Mouse (Mus musculus): ENCODE measurements around the gene Agbl5.

Gene Agbl5

GRCm38 (mm10) chr5:30887858-30888336 lies 597 bp upstream of the Agbl5 start:
- DNase-seq (ENCODE audit: low read depth), result peak; percentile 90

GRCm38 (mm10) chr5:30889088-30889754 lies 727 bp downstream of the Agbl5 start:
- DNase-seq (ENCODE audit: low read depth), result no peak

GRCm38 (mm10) chr5:30890375-30890774 lies 1.9 kb downstream of the Agbl5 start:
- DNase-seq (ENCODE audit: low read depth), result no peak

DNA sequence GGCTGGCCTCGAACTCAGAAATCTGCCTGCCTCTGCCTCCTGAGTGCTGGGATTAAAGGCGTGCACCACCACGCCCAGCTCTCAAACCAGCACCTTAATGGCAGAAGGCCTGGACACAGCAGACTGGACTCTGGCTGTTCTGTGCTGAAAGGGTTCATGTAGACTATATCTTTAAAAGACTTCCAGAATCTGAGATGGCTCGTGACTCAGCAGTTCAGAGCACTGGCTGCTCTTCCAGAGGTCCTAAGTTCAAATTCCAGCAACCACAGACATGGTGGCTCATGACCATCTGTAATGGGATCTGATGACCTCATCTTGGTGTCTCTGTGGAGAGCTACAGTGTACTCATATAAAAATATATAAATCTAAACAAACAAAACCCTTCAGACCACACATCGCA lies 13.4 kb downstream of the Agbl5 start:
- no peak for DNase-seq (ENCODE audit: low read depth)

GRCm38 (mm10) chr5:30907413-30908059 lies 19.0 kb downstream of the Agbl5 start, which contains the start of gene Ost4:
Ost4 (minus strand) TSS chr5:30907788.
- peak; percentile 94 for DNase-seq (ENCODE audit: low read depth)

GRCm38 (mm10) chr5:30908426-30909299 lies 20.2 kb downstream of the Agbl5 start:
- DNase-seq (ENCODE audit: low read depth), result no peak

- no peak for DNase-seq (ENCODE audit: low read depth)
Observed at GRCm38 (mm10) chr5:30909300-30909659, 20.8 kb downstream of the Agbl5 start.

GRCm38 (mm10) chr5:30909863-30910262 lies 21.4 kb downstream of the Agbl5 start:
- DNase-seq (ENCODE audit: low read depth), result no peak

- DNase-seq (ENCODE audit: low read depth), result no peak
Observed at GRCm38 (mm10) chr5:30910481-30910880, 22.0 kb downstream of the Agbl5 start.

DNA sequence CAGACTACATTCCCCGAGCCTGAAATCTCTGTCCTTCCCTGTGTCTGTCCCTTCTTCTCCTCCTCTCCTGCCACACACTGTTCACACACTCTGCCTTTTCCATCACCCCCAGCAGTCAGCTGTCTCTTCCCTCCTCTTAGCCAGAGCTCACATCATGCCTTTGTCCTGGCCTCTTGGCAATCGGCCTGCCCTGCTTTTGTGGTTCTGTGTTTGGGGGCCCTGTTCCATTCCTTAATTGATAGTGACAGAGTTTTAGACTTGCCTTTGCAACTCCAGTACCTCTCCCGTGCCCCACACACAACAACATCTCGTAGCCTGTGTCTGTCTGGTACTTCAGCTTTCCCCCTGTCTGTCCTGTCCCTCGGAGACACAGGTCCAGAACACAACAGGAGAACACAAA lies 23.7 kb downstream of the Agbl5 start:
- DNase-seq (ENCODE audit: low read depth), result no peak

GRCm38 (mm10) chr5:30913060-30913841 lies 24.8 kb downstream of the Agbl5 start, which contains the start of gene Emilin1:
Emilin1 (plus strand) TSS chr5:30913402.
- DNase-seq (ENCODE audit: low read depth), result no peak

GRCm38 (mm10) chr5:30914101-30914635 lies 25.7 kb downstream of the Agbl5 start:
- no peak for DNase-seq (ENCODE audit: low read depth)

GRCm38 (mm10) chr5:30914849-30915248 lies 26.4 kb downstream of the Agbl5 start:
- DNase-seq (ENCODE audit: low read depth), result no peak

GRCm38 (mm10) chr5:30915456-30915855 lies 27.0 kb downstream of the Agbl5 start:
- DNase-seq (ENCODE audit: low read depth), result no peak

DNA sequence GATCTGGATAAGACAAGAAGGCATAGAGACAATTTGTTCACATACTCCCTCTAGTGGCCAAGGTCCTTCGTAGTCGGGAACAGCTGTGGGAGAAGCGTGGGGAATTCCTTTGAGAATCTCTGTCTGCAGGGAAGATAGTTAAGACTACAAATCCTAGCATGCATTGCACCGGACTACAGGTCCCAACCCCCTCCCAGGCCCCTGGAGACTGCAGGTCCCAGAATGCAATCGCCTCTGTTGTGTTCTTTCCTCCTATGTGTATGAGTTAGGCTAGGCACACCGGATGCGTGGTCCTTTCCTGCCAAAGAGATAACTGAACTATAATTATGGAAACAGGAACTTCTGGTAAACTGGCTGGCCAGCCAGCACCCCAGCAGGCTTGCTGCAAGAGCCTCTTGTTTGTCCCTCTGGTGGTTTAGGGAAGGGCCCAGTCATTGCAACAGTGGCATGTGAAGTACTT lies 27.5 kb downstream of the Agbl5 start:
- DNase-seq (ENCODE audit: low read depth), result peak; percentile 63

GRCm38 (mm10) chr5:30916841-30917240 lies 28.3 kb downstream of the Agbl5 start:
- DNase-seq (ENCODE audit: low read depth), result no peak

DNA sequence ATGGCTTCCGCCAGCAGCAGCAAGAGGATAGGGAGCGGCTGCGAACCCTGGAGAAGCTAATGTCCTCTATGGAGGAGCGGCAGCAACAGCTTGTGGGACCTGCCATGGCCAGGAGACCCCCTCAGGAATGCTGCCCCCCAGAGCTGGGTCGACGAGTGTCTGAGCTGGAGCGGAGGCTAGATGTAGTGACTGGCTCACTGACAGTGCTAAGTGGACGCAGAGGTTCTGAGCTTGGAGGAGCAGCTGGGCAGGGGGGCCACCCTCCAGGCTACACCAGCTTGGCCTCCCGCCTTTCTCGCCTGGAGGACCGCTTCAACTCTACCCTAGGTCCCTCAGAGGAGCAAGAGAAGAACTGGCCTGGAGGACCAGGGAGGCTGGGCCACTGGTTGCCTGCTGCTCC lies 28.9 kb downstream of the Agbl5 start:
- DNase-seq (ENCODE audit: low read depth), result no peak

GRCm38 (mm10) chr5:30917891-30918670 lies 29.6 kb downstream of the Agbl5 start:
- DNase-seq (ENCODE audit: low read depth), result no peak

DNA sequence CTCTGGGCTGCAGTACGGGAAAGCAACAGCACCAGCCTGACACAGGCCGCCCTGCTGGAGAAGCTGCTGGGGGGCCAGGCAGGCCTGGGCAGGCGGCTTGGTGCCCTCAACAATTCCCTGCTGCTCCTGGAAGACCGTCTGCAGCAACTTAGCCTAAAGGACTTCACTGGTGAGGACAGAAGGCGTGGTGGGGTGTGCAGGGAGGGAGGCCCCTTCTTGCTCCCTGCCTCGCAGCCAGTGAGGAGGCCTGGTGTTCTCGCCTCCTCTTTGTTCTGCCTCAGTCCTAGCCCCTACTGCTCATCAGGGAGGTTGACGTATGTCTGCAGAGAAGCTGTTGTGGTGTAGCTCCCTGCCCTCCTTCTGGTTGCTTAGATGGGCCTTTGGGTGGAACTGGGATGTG lies 30.2 kb downstream of the Agbl5 start:
- no peak for DNase-seq (ENCODE audit: low read depth)

DNA sequence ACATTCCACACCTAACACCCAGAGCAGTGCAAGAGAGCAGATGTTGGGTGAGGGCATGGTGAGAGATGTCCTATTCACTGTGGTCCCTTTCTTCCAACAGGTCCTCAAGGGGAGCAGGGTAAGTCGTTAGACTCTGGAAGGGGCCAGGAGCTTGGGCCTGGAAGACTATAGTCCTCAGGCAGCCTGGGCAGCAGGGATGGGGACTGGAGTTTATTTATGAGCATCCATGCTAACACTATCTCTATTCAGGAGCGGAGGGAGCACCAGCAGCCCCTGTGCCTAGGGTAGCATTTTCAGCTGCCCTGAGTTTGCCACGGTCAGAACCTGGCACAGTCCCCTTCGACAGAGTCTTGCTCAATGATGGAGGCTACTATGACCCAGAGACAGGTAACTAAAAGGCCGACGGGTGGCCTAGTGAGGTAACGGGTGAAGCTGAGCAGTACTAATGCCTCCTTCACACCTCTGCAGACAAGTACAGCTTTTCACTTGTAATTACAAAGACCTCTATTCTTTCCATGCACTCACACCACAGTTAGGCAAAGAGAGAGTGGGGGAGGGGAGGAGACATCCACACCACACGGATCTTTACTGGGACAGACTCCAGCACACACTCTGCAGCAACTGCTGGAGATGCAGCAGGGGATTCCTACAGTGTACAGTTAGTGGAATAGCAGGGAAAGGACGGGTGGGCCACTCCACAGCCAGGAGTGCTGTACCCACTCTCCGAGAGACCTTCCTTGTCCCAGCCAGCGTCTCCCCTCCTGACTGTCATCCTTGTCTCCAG lies 31.5 kb downstream of the Agbl5 start:
- DNase-seq (ENCODE audit: low read depth), result no peak
